Mouse (Mus musculus): ENCODE data around the gene Cdk6.

- no peak for TF ChIP-seq CTCF (IDR thresholded peaks at IDR 0.05; ENCODE audit: control insufficient read depth, insufficient read depth, insufficient read length)
- TF ChIP-seq FOSL1 (IDR thresholded peaks at IDR 0.05; ENCODE audit: insufficient read depth, low read length, poor library complexity, severe bottlenecking): no peak
These were observed 66.6 kb downstream of the Cdk6 start for GRCm38 (mm10) chr5:3407926-3408325.
